Mouse (Mus musculus): ENCODE results near the gene Cblb.

DNA sequence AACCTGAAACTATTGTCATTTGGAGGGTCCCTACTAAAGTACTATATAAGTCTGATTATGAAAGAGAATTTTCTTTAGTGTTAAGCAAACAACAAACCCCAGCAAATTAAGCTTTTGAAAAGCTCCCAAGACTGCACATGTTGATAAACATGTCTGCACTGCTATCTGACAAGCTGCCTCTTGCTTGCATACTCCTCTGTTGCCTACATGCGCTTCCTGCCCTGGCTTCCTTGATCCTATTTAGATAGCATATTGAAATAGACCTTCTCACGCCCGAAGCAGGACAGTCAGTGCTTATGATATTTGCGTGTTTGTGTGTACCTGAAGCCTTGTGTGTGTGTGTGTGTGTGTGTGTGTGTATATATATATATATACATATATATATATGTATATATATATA is 14.0 kb downstream of the Cblb start:
- no peak for TF ChIP-seq GATA1 (IDR thresholded peaks at IDR 0.05; ENCODE audit: borderline replicate concordance, low read length)
- TF ChIP-seq FLI1 (IDR thresholded peaks at IDR 0.05; ENCODE audit: low read length) = no peak

All from megakaryocyte, embryonic 14.5 days (primary cell).